Mouse (Mus musculus) gastrocnemius, postnatal 10 days (tissue): ENCODE measurements around the gene Cpne4. TPM values are rescaled to one million over a fixed set of nuclear protein-coding genes. Genes with fewer than 3 reads are reported as not detected.

Experiments used
- DNase-seq: peaks from one replicate; pipeline ENCODE4 v3.0.0; 2021; ENCODE audit warnings: mixed read lengths
- long read RNA-seq, 2 experiments: library from polyadenylated mRNA; stranded (forward); transcript quantifications; one replicate each; pipeline ENCODE4 v2.0.0; 2021
- total RNA-seq, 2 experiments: library from RNA; stranded (reverse); gene quantifications; 2 replicates each; pipeline ENCODE4 v1.2.3; 2021

Cpne4 gene
- total RNA-seq, result under 1 TPM in 1 of 2 experiments, not detected in 1; 0.19 TPM
- long read RNA-seq, experiment 1, result 0 reads
- long read RNA-seq, experiment 2, result 0 reads

- no peak for DNase-seq
These were observed at the start of gene Cpne4 for GRCm38 (mm10) chr9:104546986-104547385. Cpne4 (plus strand) TSS chr9:104547286.

- DNase-seq, result no peak
These were observed 31.9 kb upstream of the Cpne4 start for GRCm38 (mm10) chr9:104515187-104515586.

- DNase-seq, result no peak
These were observed 11.6 kb upstream of the Cpne4 start for GRCm38 (mm10) chr9:104535508-104535907.

GRCm38 (mm10) chr9:104565815-104566214, 18.7 kb downstream of the Cpne4 start:
- no peak for DNase-seq

GRCm38 (mm10) chr9:104566468-104566867, 19.4 kb downstream of the Cpne4 start:
- DNase-seq, result no peak

GRCm38 (mm10) chr9:104567096-104567495, 20.0 kb downstream of the Cpne4 start:
- no peak for DNase-seq

GRCm38 (mm10) chr9:104569480-104570167, 22.5 kb downstream of the Cpne4 start:
- peak; percentile 82 for DNase-seq

- no peak for DNase-seq
These were observed 25.8 kb downstream of the Cpne4 start for GRCm38 (mm10) chr9:104572856-104573255.

GRCm38 (mm10) chr9:104574476-104574875, 27.4 kb downstream of the Cpne4 start:
- peak; percentile 66 for DNase-seq

- no peak for DNase-seq
These were observed 35.0 kb downstream of the Cpne4 start for GRCm38 (mm10) chr9:104581921-104582624.

GRCm38 (mm10) chr9:104582675-104583074, 35.6 kb downstream of the Cpne4 start:
- DNase-seq, result no peak

GRCm38 (mm10) chr9:104594550-104594949, 47.5 kb downstream of the Cpne4 start:
- no peak for DNase-seq

- DNase-seq, result no peak
These were observed 47.9 kb downstream of the Cpne4 start for GRCm38 (mm10) chr9:104594979-104595378.

- DNase-seq, result no peak
These were observed 65.4 kb downstream of the Cpne4 start for GRCm38 (mm10) chr9:104612523-104612922.

GRCm38 (mm10) chr9:104616691-104617090, 69.6 kb downstream of the Cpne4 start:
- DNase-seq, result no peak

GRCm38 (mm10) chr9:104623564-104623963, 76.5 kb downstream of the Cpne4 start:
- no peak for DNase-seq

GRCm38 (mm10) chr9:104627816-104628215, 80.7 kb downstream of the Cpne4 start:
- no peak for DNase-seq

- DNase-seq, result no peak
These were observed 82.2 kb downstream of the Cpne4 start for GRCm38 (mm10) chr9:104629282-104629681.

GRCm38 (mm10) chr9:104646348-104646994, 99.4 kb downstream of the Cpne4 start:
- DNase-seq, result peak; percentile 22

GRCm38 (mm10) chr9:104652691-104653261, 105.7 kb downstream of the Cpne4 start:
- no peak for DNase-seq

- DNase-seq, result no peak
These were observed 112.7 kb downstream of the Cpne4 start for GRCm38 (mm10) chr9:104659758-104660157.

GRCm38 (mm10) chr9:104676665-104677064, 129.6 kb downstream of the Cpne4 start:
- no peak for DNase-seq

GRCm38 (mm10) chr9:104678571-104678970, 131.5 kb downstream of the Cpne4 start:
- no peak for DNase-seq
